In the genomic region with DNA sequence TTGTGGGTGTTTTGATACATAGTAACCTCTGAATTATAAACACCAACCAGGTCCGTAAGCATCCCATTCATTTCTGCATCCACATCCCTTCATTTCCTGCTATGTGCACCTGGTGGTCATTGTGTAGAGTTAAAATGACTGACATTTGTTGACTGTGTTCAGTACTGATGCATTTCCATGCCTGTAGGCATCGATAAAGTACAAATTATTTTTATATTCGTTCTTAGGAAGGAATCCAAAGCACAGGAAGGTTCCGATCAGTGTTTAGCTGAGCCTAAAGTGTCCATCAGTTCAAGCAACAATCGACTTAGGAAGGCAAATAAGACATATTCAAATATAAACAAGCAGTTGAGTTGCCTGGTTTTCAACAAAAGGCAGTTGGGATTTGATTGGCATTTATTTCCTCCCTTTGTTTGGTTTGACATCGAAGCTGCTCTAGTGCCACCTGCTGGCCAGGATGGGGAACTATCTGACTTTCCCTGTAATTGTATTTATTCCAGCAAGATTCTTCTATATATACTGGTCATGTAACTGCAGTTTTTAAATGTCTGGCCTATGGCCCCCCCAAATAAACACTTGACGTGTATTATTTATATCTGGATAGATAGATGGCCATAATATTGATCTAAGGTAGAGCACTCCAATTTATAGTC, we compare ENCODE assay signal across 9 mouse cellular contexts.
DNase-seq lines count a peak whose midpoint lies in the region; ATAC-seq and TF ChIP-seq lines count a peak whose summit lies in the region.
"Had no signal": no experiment of that assay in that cellular context is flagged by ENCODE, and none has a peak within 500 bp of the region (broad histone marks: within the 10 kb centered on the region; RNA-seq: fewer than 3 reads in every experiment).

No protein-coding gene starts in this region.

- peak; percentile 68; the same call in 1 of the 2 replicates for ATAC-seq in kidney, embryonic 14.5 days (ENCODE audit: low FRiP score, low TSS enrichment)
- no peak for ATAC-seq in liver, embryonic 13.5 days (ENCODE audit: low read depth)
- ATAC-seq in neural tube, embryonic 14.5 days (ENCODE audit: low read depth) = peak; percentile 56

- peak; percentile 13 for TF ChIP-seq CTCF in C2C12 (IDR thresholded peaks at IDR 0.05; ENCODE audit: control insufficient read depth, insufficient read depth, insufficient read length)

- no peak overlapping the region for H3ac ChIP-seq in C2C12 (ENCODE audit: control insufficient read depth, insufficient read length, low read depth)

- no peaks in the 10 kb centered on the region for H3K79me3 ChIP-seq in C2C12 (ENCODE audit: low read depth)

- H3K27ac ChIP-seq in kidney, embryonic 14.5 days (ENCODE audit: low read depth, low read length) = no peak overlapping the region
- H3K27ac ChIP-seq in liver, embryonic 13.5 days = no peak overlapping the region
- peak overlapping the region; percentile 52; the same call in 1 of the 2 replicates for H3K27ac ChIP-seq in neural tube, embryonic 14.5 days (ENCODE audit: low read depth, low read length)

- H3K4me3 ChIP-seq in C2C12 (ENCODE audit: insufficient read depth, poor library complexity, severe bottlenecking) = no peak overlapping the region
- no peak overlapping the region for H3K4me3 ChIP-seq in kidney, embryonic 14.5 days (ENCODE audit: low read length)
- H3K4me3 ChIP-seq in liver, embryonic 13.5 days (replicated peaks) = no peak overlapping the region
- H3K4me3 ChIP-seq in neural tube, embryonic 14.5 days (ENCODE audit: low read depth, low read length) = no peak overlapping the region
- H3K4me3 ChIP-seq: erythroblast, embryonic 14.5 days had no signal

- no peak overlapping the region for H3K9ac ChIP-seq in kidney, embryonic 14.5 days (ENCODE audit: low read depth, low read length)
- H3K9ac ChIP-seq in liver, embryonic 13.5 days = no peak overlapping the region
- H3K9ac ChIP-seq in neural tube, embryonic 14.5 days (replicated peaks; ENCODE audit: low read depth, low read length) = no peak overlapping the region

- no peaks in the 10 kb centered on the region for H3K36me3 ChIP-seq in C2C12 (ENCODE audit: control insufficient read depth, insufficient read depth)
- no peaks in the 10 kb centered on the region for H3K36me3 ChIP-seq in kidney, embryonic 14.5 days (ENCODE audit: control insufficient read depth, insufficient read depth, low read length)
- H3K36me3 ChIP-seq in liver, embryonic 13.5 days = no peaks in the 10 kb centered on the region
- no peaks in the 10 kb centered on the region for H3K36me3 ChIP-seq in neural tube, embryonic 14.5 days (ENCODE audit: control insufficient read depth, insufficient read depth, low read length)

- H3K79me2 ChIP-seq in C2C12 (ENCODE audit: control insufficient read depth, insufficient read depth) = no peaks in the 10 kb centered on the region

- no peak overlapping the region for H3K4me2 ChIP-seq in kidney, embryonic 14.5 days (replicated peaks; ENCODE audit: low read depth, low read length)
- no peak overlapping the region for H3K4me2 ChIP-seq in liver, embryonic 13.5 days
- no peak overlapping the region for H3K4me2 ChIP-seq in neural tube, embryonic 14.5 days (ENCODE audit: low read depth, low read length)

- H3K9me3 ChIP-seq in kidney, embryonic 14.5 days (ENCODE audit: control insufficient read depth, low read length) = no peaks in the 10 kb centered on the region
- H3K9me3 ChIP-seq in liver, embryonic 13.5 days (replicated peaks) = no peaks in the 10 kb centered on the region
- H3K9me3 ChIP-seq in neural tube, embryonic 14.5 days (ENCODE audit: control insufficient read depth, low read length) = no peaks in the 10 kb centered on the region

- peak; percentile 85 for DNase-seq in adrenal gland, postnatal 14 days
- DNase-seq in embryo, embryonic 9.5 days (ENCODE audit: extremely low spot score) = peak; percentile 70
- DNase-seq in heart, adult 8-10 months (ENCODE audit: low spot score) = peak; percentile 74
- peak; percentile 22 for DNase-seq in liver, embryonic 13.5 days
- DNase-seq in testis, postnatal 14 days (ENCODE audit: low spot score) = peak; percentile 27

- 44% methylated on average over 7 of the region's 7 CpGs for WGBS in kidney, embryonic 14.5 days
- 43% methylated on average over 7 of the region's 7 CpGs for WGBS in liver, embryonic 13.5 days (ENCODE audit: insufficient replicate concordance)
- WGBS in neural tube, embryonic 14.5 days = 42% methylated on average over 7 of the region's 7 CpGs

- H3K4me1 ChIP-seq in kidney, embryonic 14.5 days (ENCODE audit: control insufficient read depth, insufficient read depth, low read length) = 0 out of 2 replicates have a peak, but pooled peaks cover 4% of the 10 kb centered on the region
- peaks cover 12% of the 10 kb centered on the region; the same call in 1 of the 2 replicates for H3K4me1 ChIP-seq in liver, embryonic 13.5 days (replicated peaks)
- H3K4me1 ChIP-seq in neural tube, embryonic 14.5 days (ENCODE audit: control insufficient read depth, insufficient read depth, low read length) = peaks cover 6% of the 10 kb centered on the region; the same call in 1 of the 2 replicates

- H3K27me3 ChIP-seq in C2C12 (ENCODE audit: control insufficient read depth, insufficient read depth, insufficient read length) = no peaks in the 10 kb centered on the region
- H3K27me3 ChIP-seq in kidney, embryonic 14.5 days (ENCODE audit: control insufficient read depth, insufficient read depth, low read length) = no peaks in the 10 kb centered on the region
- H3K27me3 ChIP-seq in liver, embryonic 13.5 days = no peaks in the 10 kb centered on the region
- no peaks in the 10 kb centered on the region for H3K27me3 ChIP-seq in neural tube, embryonic 14.5 days (ENCODE audit: control insufficient read depth, insufficient read depth, low read length)

TF ChIP-seq in C2C12, 6 proteins besides CTCF, POLR2A, EP300 and RAD21:
- no peak for TF ChIP-seq MYOG (IDR thresholded peaks at IDR 0.05; ENCODE audit: control insufficient read depth, extremely low read depth, insufficient read length)
- TF ChIP-seq MAX (IDR thresholded peaks at IDR 0.05) = no peak

Comparison
In these comparisons a context has a peak if more than half of its experiments do, and no peak if none do; other contexts are left out.
1. DNase-seq: peak in every context shown above with its lines; median percentile 85 in adrenal gland, postnatal 14 days; 74 in heart, adult 8-10 months; 70 in embryo, embryonic 9.5 days; 27 in testis, postnatal 14 days; 22 in liver, embryonic 13.5 days.